Mouse (Mus musculus): ENCODE measurements around the gene Serpina3g. TPM values are rescaled to one million over a fixed set of nuclear protein-coding genes. Genes with fewer than 3 reads are reported as not detected.

Gene Serpina3g
- total RNA-seq, 2 experiments from 2014 or later = not detected

GRCm38 (mm10) chr12:104278216-104279055 is 42.4 kb downstream of the Serpina3g start:
- intact Hi-C loops (cut with DNase I) = no loop called here
- DNase-seq (ENCODE audit: low spot score in 2 of 2) = no peak

GRCm38 (mm10) chr12:104279056-104279435 is 43.0 kb downstream of the Serpina3g start:
- intact Hi-C loops (cut with DNase I) = no loop called here
- DNase-seq (ENCODE audit: low spot score in 2 of 2) = no peak

GRCm38 (mm10) chr12:104283380-104283779 is 47.3 kb downstream of the Serpina3g start:
- DNase-seq (ENCODE audit: low spot score in 2 of 2) = no peak
- intact Hi-C loops (cut with DNase I) = no loop called here

GRCm38 (mm10) chr12:104288336-104288735 is 52.3 kb downstream of the Serpina3g start:
- intact Hi-C loops (cut with DNase I) = no loop called here
- DNase-seq (ENCODE audit: low spot score in 2 of 2) = no peak

- DNase-seq (ENCODE audit: low spot score in 2 of 2) = no peak
- intact Hi-C loops (cut with DNase I) = no loop called here
Observed at GRCm38 (mm10) chr12:104289872-104290271, 53.8 kb downstream of the Serpina3g start.

Other genes starting within 250 kb of the Serpina3g start
- gene Serpina11, start 246.3 kb upstream of the Serpina3g start, total RNA-seq (2021) = not detected
- 1 to 10 TPM in 1 of 2 experiments, under 1 TPM in 1; 0.60 to 8.6 TPM for gene Serpina9, start 222.5 kb upstream of the Serpina3g start, total RNA-seq (2021)
- not detected for gene Serpina12, start 191.8 kb upstream of the Serpina3g start, total RNA-seq (2021)
- not detected for gene Serpina5, start 135.1 kb upstream of the Serpina3g start, total RNA-seq (2021)
- not detected for gene Serpina3a, start 123.5 kb upstream of the Serpina3g start, total RNA-seq (2021)
- not detected for gene Serpina3b, start 108.2 kb upstream of the Serpina3g start, total RNA-seq (2021)
- under 1 TPM in 1 of 2 experiments, not detected in 1; 0.18 TPM for gene Serpina3c, start 82.4 kb upstream of the Serpina3g start, total RNA-seq (2021)
- gene Serpina3f, start 21.7 kb upstream of the Serpina3g start, total RNA-seq (2021) = not detected
- gene Serpina3i, start 26.9 kb downstream of the Serpina3g start, total RNA-seq (2021) = not detected
- gene Serpina3j, start 78.3 kb downstream of the Serpina3g start, total RNA-seq (2021) = not detected
- gene Serpina3k, start 102.2 kb downstream of the Serpina3g start, total RNA-seq (2021) = not detected
- under 1 TPM in 1 of 2 experiments, not detected in 1; 0.25 TPM for gene Serpina3m, start 102.2 kb downstream of the Serpina3g start, total RNA-seq (2021)
- 10 to 100 TPM in 1 of 2 experiments, 1 to 10 TPM in 1; 9.3 to 10.7 TPM for gene Serpina3n, start 170.5 kb downstream of the Serpina3g start, total RNA-seq (2021)
- gene Gsc, start 237.1 kb downstream of the Serpina3g start, total RNA-seq (2021) = not detected

Data from left cerebral cortex, postnatal 25 days (tissue).